Mouse (Mus musculus): ENCODE measurements around the gene Cdk2ap1. TPM values are rescaled to one million over a fixed set of nuclear protein-coding genes. Genes with fewer than 3 reads are reported as not detected.
"Not testable (repeated sequence)": the region's sequence is repeated elsewhere in the genome, so short reads cannot be mapped to it uniquely, and the experiment has no call there.

Gene Cdk2ap1
- polyA plus RNA-seq, 1 experiment = 236 TPM

DNA sequence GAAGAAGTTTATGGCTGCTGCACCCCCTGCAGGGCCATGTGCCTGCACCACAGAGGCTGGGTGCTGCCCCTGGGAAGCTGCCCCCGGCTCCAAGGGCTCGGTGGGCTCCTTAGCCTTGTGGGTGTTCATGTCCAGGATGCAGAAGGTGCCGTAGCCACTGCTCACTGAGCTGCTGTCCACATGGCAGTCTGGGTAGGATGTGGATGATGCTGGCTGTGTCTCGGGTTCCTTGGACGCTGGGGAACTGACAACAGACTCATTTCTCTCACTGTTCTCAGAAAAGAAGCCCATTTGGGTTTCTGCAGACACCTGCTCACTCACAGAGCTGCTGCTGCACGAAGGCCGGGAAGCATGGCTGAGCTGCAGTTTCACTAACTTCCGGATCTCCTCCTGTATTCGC is 47.4 kb downstream of the Cdk2ap1 start:
- TF ChIP-seq TCF12 (IDR thresholded peaks at IDR 0.05; ENCODE audit: insufficient read depth, poor library complexity, severe bottlenecking) (no peak), POLR2A (IDR thresholded peaks at IDR 0.05; ENCODE audit: insufficient read length, low read depth) (no peak), MYOG (IDR thresholded peaks at IDR 0.05; ENCODE audit: control insufficient read depth in 1 of 3, insufficient read depth in 1 of 3, insufficient read length in 2 of 3, low read depth in 2 of 3) (no peak), MAX (IDR thresholded peaks at IDR 0.05; ENCODE audit: low read depth) (no peak)
- Histone ChIP-seq H3K79me2 (ENCODE audit: control insufficient read depth, insufficient read depth) (no peaks in the 10 kb centered on the region), H3ac (ENCODE audit: control insufficient read depth, insufficient read length) (no peak overlapping the region), H3K36me3 (ENCODE audit: control insufficient read depth, insufficient read depth) (peaks cover 13% of the 10 kb centered on the region), H3K4me3 (no peak overlapping the region), H3K27me3 (ENCODE audit: control insufficient read depth, insufficient read depth, insufficient read length) (no peaks in the 10 kb centered on the region), H3K4me2 (ENCODE audit: low read depth) (no peak overlapping the region)

DNA sequence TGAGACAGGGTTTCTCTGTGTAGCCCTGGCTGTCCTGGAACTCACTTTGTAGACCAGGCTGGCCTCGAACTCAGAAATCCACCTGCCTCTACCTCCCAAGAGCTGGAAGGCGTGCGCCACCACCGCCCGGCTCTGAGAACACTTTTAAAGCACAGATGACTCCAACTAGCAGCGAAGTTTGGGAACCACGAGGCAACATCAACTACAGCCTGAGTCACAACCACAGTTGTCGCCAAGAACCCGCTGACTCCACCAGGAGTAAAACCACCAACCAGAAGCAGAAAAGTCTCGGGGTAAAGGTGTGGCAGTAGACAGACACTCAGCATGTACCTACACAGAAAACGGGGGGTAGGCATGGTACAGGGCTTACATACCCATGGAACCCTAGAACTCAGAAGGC is 52.8 kb downstream of the Cdk2ap1 start:
- H3K4me2 ChIP-seq (ENCODE audit: low read depth) = no peak overlapping the region
- H3ac ChIP-seq (ENCODE audit: control insufficient read depth, insufficient read length) = no peak overlapping the region
- peaks cover 14% of the 10 kb centered on the region for H3K36me3 ChIP-seq (ENCODE audit: control insufficient read depth, insufficient read depth)
- no peaks in the 10 kb centered on the region for H3K27me3 ChIP-seq (ENCODE audit: control insufficient read depth, insufficient read depth, insufficient read length)
- H3K79me2 ChIP-seq (ENCODE audit: control insufficient read depth, insufficient read depth) = no peaks in the 10 kb centered on the region
- H3K4me3 ChIP-seq = no peak overlapping the region
- TF ChIP-seq POLR2AphosphoS2 (IDR thresholded peaks at IDR 0.05; ENCODE audit: insufficient read length, low read depth) (no peak), CEBPB (IDR thresholded peaks at IDR 0.05; ENCODE audit: insufficient read depth, poor library complexity, severe bottlenecking) (no peak), SRF (IDR thresholded peaks at IDR 0.05; ENCODE audit: control insufficient read depth, insufficient read length, low read depth) (no peak), MAX (IDR thresholded peaks at IDR 0.05; ENCODE audit: low read depth) (no peak), REST (IDR thresholded peaks at IDR 0.05; ENCODE audit: insufficient read depth, insufficient read length) (no peak), TCF3 (IDR thresholded peaks at IDR 0.05; ENCODE audit: insufficient read length, low read depth) (no peak)

DNA sequence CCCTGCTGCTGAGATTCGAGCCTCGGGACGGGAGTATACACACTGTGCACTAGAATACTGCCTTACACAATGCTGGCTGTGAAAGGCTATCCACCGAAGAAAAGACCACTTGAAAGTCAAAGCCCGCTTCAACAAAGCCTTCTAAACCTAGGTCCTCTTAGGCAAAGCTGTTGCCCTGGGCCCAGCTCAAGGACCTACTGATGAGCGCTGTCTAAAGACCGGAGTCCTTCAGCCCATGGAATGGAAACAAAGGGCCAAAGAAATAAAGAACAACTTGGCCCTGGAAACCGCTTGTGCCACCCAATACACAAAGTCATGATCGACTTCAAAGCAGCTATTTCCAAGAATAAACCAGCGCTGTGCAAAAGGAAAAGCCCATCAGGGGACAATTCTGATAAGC is 53.7 kb downstream of the Cdk2ap1 start:
- no peak for TF ChIP-seq E2F4 (IDR thresholded peaks at IDR 0.05; ENCODE audit: insufficient read depth)
- TF ChIP-seq POLR2A (IDR thresholded peaks at IDR 0.05; ENCODE audit: insufficient read length, low read depth) = no peak
- TF ChIP-seq REST (IDR thresholded peaks at IDR 0.05; ENCODE audit: insufficient read depth, insufficient read length) = no peak
- TF ChIP-seq MAX (IDR thresholded peaks at IDR 0.05; ENCODE audit: low read depth) = no peak
- no peak for TF ChIP-seq MYOD1 (IDR thresholded peaks at IDR 0.05; ENCODE audit: control insufficient read depth in 1 of 3, insufficient read length in 2 of 3, low read depth in 2 of 3)
- no peak for TF ChIP-seq TCF3 (IDR thresholded peaks at IDR 0.05; ENCODE audit: insufficient read length, low read depth)
- no peak for TF ChIP-seq CEBPB (IDR thresholded peaks at IDR 0.05; ENCODE audit: insufficient read depth, poor library complexity, severe bottlenecking)
- TF ChIP-seq TCF12 (IDR thresholded peaks at IDR 0.05; ENCODE audit: insufficient read depth, poor library complexity, severe bottlenecking) = no peak
- TF ChIP-seq USF1 (IDR thresholded peaks at IDR 0.05; ENCODE audit: low read depth) = no peak
- TF ChIP-seq POLR2AphosphoS2 (IDR thresholded peaks at IDR 0.05; ENCODE audit: insufficient read length, low read depth) = no peak
- TF ChIP-seq SRF (IDR thresholded peaks at IDR 0.05; ENCODE audit: control insufficient read depth, insufficient read length, low read depth) = no peak
- TF ChIP-seq MYOG (IDR thresholded peaks at IDR 0.05; ENCODE audit: control insufficient read depth in 1 of 3, insufficient read depth in 1 of 3, insufficient read length in 2 of 3, low read depth in 2 of 3) = no peak
- H3K36me3 ChIP-seq (ENCODE audit: control insufficient read depth, insufficient read depth) = peaks cover 12% of the 10 kb centered on the region
- no peak overlapping the region for H3K4me3 ChIP-seq

DNA sequence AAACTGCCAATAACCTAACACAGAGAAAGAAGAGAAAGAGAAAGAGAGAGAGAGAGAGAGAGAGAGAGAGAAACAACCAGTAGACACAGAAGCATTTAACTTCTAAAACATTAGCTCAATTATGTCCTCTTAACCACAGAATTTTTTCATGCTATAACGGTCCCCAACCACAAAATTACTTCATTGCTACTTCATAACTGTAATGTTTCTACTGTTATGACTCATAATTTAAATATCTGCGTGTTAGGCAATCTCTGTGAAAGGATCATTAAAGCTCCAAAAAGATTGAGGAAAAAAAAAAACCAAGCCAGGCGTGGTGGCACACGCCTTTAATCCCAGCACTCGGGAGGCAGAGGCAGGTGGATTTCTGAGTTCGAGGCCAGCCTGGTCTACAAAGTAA is 60.0 kb downstream of the Cdk2ap1 start:
- not testable (repeated sequence) for H3K27me3 ChIP-seq (ENCODE audit: control insufficient read depth, insufficient read depth, insufficient read length); H3K4me2 ChIP-seq (ENCODE audit: low read depth); H3K79me2 ChIP-seq (ENCODE audit: control insufficient read depth, insufficient read depth); H3K4me3 ChIP-seq; H3ac ChIP-seq (ENCODE audit: control insufficient read depth, insufficient read length)
- peak; percentile 95 for TF ChIP-seq CEBPB (IDR thresholded peaks at IDR 0.05; ENCODE audit: insufficient read depth, poor library complexity, severe bottlenecking)
- peaks cover 25% of the 10 kb centered on the region for H3K36me3 ChIP-seq (ENCODE audit: control insufficient read depth, insufficient read depth)

More for the DNA sequence above, 53.7 kb downstream of the Cdk2ap1 start:
- no peaks in the 10 kb centered on the region for H3K79me2 ChIP-seq (ENCODE audit: control insufficient read depth, insufficient read depth)
- no peaks in the 10 kb centered on the region for H3K27me3 ChIP-seq (ENCODE audit: control insufficient read depth, insufficient read depth, insufficient read length)
- H3ac ChIP-seq (ENCODE audit: control insufficient read depth, insufficient read length) = no peak overlapping the region
- H3K4me2 ChIP-seq (ENCODE audit: low read depth) = no peak overlapping the region

DNA sequence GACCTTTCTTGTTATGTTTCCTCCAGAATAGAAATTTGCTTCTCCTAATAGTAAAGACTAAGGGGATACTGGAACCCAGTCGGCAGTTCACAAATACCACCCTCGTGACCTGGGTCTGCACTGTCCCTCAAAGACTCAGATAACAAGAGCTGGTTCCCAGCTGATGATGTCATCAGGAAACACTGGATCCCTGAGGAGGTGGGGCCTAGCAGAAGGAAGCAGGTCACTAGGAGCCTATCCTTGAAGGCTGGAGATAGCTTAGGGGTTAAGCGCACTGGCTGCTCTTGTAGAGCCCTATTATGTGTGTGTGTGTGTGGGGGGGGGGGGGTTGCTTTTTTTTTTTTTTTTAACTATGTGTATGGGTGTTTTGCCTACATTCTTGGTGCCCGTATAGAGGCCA is 62.8 kb downstream of the Cdk2ap1 start:
- H3K36me3 ChIP-seq (ENCODE audit: control insufficient read depth, insufficient read depth) = peaks cover 22% of the 10 kb centered on the region

DNA sequence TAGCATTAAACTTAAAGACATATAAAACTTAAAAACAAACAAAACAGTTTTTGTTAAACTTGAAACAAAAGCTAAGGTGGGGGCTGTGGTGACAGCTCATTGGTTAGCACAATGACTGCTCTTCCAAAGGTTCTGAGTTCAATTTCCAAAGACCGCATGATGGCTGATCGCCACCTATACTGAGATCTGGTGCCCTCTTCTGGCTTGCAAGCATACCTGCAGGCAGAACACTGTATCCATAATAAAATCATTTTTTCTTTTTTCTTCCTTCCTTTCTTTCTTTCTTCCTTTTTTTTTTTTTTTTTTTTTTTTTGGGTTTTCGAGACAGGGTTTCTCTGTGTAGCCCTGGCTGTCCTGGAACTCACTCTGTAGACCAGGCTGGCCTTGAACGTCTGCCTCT is 63.6 kb downstream of the Cdk2ap1 start:
- not testable (repeated sequence) for H3ac ChIP-seq (ENCODE audit: control insufficient read depth, insufficient read length); H3K4me3 ChIP-seq; H3K79me2 ChIP-seq (ENCODE audit: control insufficient read depth, insufficient read depth); H3K27me3 ChIP-seq (ENCODE audit: control insufficient read depth, insufficient read depth, insufficient read length); H3K4me2 ChIP-seq (ENCODE audit: low read depth)
- peaks cover 22% of the 10 kb centered on the region for H3K36me3 ChIP-seq (ENCODE audit: control insufficient read depth, insufficient read depth)

More for the DNA sequence above, 62.8 kb downstream of the Cdk2ap1 start:
- Histone ChIP-seq H3K79me2 (ENCODE audit: control insufficient read depth, insufficient read depth) (no peaks in the 10 kb centered on the region), H3K4me2 (ENCODE audit: low read depth) (no peak overlapping the region), H3K4me3 (no peak overlapping the region), H3ac (ENCODE audit: control insufficient read depth, insufficient read length) (no peak overlapping the region), H3K27me3 (ENCODE audit: control insufficient read depth, insufficient read depth, insufficient read length) (no peaks in the 10 kb centered on the region)
- TF ChIP-seq POLR2AphosphoS2 (IDR thresholded peaks at IDR 0.05; ENCODE audit: insufficient read length, low read depth) = no peak
- TF ChIP-seq TCF3 (IDR thresholded peaks at IDR 0.05; ENCODE audit: insufficient read length, low read depth) = no peak
- no peak for TF ChIP-seq E2F4 (IDR thresholded peaks at IDR 0.05; ENCODE audit: insufficient read depth)
- no peak for TF ChIP-seq POLR2A (IDR thresholded peaks at IDR 0.05; ENCODE audit: insufficient read length, low read depth)
- TF ChIP-seq MYOD1 (IDR thresholded peaks at IDR 0.05; ENCODE audit: control insufficient read depth in 1 of 3, insufficient read length in 2 of 3, low read depth in 2 of 3) = no peak
- TF ChIP-seq MYOG (IDR thresholded peaks at IDR 0.05; ENCODE audit: control insufficient read depth in 1 of 3, insufficient read depth in 1 of 3, insufficient read length in 2 of 3, low read depth in 2 of 3) = no peak
- no peak for TF ChIP-seq REST (IDR thresholded peaks at IDR 0.05; ENCODE audit: insufficient read depth, insufficient read length)
- TF ChIP-seq USF1 (IDR thresholded peaks at IDR 0.05; ENCODE audit: low read depth) = no peak
- no peak for TF ChIP-seq TCF12 (IDR thresholded peaks at IDR 0.05; ENCODE audit: insufficient read depth, poor library complexity, severe bottlenecking)
- TF ChIP-seq SRF (IDR thresholded peaks at IDR 0.05; ENCODE audit: control insufficient read depth, insufficient read length, low read depth) = no peak
- no peak for TF ChIP-seq MAX (IDR thresholded peaks at IDR 0.05; ENCODE audit: low read depth)
- no peak for TF ChIP-seq CEBPB (IDR thresholded peaks at IDR 0.05; ENCODE audit: insufficient read depth, poor library complexity, severe bottlenecking)
